Mouse (Mus musculus) naive thymus-derived CD4-positive, alpha-beta T cell, adult 2 months (primary cell): ENCODE measurements around the gene Fam189a1.

Experiments used
- DNase-seq: peaks from one replicate; pipeline ENCODE4 v3.0.0-alpha.2; 2011; ENCODE audit warnings: low read depth

Gene Fam189a1

DNA sequence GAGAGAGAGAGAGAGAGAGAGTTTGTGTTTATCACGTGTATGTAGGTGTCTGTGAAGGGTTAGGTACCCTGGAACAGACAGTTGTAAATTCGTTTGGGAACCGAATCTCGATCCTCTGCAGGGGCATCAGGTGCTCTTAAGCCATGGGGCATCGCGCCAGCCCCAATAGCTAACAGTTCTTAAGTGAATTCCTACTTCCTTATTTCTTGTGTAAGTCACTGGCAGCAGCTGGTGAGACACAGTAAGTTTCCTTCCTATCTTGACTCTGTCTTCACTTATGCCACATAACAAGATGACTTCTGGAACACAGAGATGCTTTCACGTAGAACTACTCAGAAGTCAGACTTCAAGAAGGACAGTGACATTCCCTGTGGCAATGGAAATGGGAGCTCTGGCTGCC lies 275.0 kb downstream of the Fam189a1 start:
- no peak for DNase-seq

- DNase-seq, result no peak
These were observed 276.0 kb downstream of the Fam189a1 start for GRCm38 (mm10) chr7:64880415-64880814.

DNA sequence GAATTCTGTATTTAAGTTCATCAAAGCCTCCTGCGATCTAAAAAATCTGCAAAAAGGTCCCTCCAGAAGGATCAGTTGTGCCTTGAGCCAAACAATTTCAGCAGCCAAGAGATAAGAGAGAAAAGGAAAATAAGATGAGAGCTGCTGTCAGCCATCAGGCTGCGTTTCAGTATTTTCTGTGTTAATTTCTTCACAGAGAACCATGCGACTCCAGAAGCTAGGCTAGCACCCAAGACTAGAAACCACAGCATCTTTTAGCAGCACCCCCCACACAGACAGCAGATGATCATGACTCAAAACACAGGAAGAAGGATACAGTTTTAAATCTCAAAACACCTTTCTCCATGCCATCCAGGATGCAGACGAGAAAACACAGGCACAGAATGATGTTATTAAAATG lies 281.4 kb downstream of the Fam189a1 start:
- DNase-seq, result no peak

DNA sequence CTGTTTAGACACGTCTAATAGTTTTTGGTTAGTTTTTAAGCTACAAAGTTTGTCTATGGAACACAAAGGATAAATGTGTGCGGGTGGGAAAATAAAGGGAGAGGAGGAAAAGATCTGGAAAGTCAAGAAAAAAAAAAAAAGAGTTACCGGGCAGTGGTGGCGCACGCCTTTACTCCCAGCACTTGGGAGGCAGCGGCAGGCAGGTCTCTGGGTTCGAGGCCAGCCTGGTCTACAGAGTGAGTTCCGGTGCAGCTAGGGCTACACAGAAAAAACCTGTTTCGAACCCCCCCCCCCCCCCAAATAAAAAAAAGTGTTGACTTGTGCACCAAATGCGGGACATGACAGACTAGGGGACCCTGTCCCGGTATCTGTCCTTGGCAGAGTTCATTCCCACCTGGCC lies 283.1 kb downstream of the Fam189a1 start:
- DNase-seq, result no peak

- DNase-seq, result peak; percentile 97
These were observed 283.6 kb downstream of the Fam189a1 start, which contains the start of gene Nsmce3 for GRCm38 (mm10) chr7:64872743-64873241. Gene Nsmce3 (minus strand): TSS chr7:64872997.

- DNase-seq, result no peak
These were observed 284.2 kb downstream of the Fam189a1 start for GRCm38 (mm10) chr7:64871987-64872742.

GRCm38 (mm10) chr7:64869549-64870065 lies 286.8 kb downstream of the Fam189a1 start:
- no peak for DNase-seq

DNA sequence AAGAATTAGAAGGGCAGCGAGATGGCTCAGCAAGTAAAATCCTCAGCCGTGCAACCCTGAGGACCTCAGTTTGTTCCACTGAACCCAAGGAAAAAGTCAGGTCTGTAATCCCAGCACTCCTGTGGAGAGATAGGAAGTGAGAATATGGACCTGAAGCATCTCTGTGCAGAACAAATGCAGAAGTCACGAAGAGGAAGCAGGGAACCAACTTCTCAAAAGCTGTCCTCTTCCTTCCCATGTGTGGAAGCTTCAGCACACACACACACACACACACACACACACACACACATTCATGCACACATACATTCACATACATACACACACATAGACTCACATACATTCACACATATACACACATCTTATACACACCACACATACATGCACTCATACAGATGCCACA lies 292.8 kb downstream of the Fam189a1 start:
- DNase-seq, result no peak

- no peak for DNase-seq
These were observed 293.4 kb downstream of the Fam189a1 start for GRCm38 (mm10) chr7:64862978-64863377.

- DNase-seq, result no peak
These were observed 299.8 kb downstream of the Fam189a1 start for GRCm38 (mm10) chr7:64856526-64857082.

GRCm38 (mm10) chr7:64855976-64856375 lies 300.4 kb downstream of the Fam189a1 start:
- no peak for DNase-seq

DNA sequence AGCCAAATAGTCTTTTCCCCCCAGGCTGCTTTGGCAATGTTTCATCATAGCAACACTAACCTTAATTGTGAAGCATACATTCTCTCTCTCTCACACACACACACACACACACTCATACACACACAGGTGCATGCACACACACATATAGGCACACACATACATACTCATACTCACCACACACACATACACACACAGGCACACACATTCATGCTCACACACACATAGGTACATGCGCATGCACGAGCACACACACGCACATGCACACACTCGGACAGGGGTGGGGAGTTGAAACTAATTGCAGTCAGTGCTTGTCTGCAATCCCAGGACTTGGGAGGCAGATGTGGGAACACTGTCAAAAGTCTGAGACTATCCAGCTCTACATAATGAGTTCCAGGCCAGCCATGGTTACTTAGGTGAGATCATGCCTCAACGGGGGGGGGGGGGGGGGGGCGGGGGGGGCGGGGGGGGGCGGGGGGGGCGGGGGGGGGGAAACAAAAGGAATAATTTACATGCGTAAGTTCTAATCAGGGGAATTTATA lies 300.9 kb downstream of the Fam189a1 start:
- DNase-seq, result no peak

DNA sequence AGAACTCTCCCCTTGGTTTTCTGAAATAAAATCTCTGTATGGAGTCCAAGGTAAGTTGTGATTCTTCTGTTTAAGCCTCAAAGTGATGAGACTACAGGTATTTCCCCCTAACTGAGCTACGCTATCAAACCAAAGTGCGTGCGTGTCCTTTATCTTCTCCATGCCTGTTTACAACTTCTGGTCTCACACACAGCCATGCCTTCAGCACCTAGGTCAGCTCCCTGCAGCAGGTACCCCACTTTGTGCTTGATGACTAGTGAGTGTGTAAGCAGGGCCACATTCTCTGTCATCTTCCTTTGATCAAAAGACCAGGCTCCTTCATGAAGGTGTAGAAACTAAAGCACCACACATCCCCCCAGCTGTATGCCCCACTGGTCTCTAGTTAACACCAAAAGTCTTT lies 305.6 kb downstream of the Fam189a1 start:
- DNase-seq, result no peak

- DNase-seq, result no peak
These were observed 308.9 kb downstream of the Fam189a1 start for GRCm38 (mm10) chr7:64847366-64847899.

DNA sequence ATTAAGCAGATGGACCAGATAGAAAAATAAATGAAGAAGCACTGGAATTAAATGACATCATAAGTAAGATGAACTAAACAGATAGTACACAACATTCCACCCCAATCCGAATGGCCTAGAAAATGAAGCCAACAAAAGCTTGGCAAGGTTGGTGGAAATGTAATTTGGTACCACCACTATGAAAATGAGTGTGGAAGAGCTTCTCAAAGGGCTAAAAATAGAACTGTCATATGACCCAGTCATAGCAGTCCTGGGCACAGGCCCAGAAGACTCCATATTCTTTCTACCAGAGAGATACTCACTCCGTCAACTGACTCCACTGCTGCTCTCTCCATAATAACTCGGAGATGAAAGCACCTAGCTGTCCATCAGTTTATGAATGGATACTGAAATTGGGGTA lies 310.3 kb downstream of the Fam189a1 start:
- DNase-seq, result no peak

- no peak for DNase-seq
These were observed 315.3 kb downstream of the Fam189a1 start for GRCm38 (mm10) chr7:64840946-64841659.

DNA sequence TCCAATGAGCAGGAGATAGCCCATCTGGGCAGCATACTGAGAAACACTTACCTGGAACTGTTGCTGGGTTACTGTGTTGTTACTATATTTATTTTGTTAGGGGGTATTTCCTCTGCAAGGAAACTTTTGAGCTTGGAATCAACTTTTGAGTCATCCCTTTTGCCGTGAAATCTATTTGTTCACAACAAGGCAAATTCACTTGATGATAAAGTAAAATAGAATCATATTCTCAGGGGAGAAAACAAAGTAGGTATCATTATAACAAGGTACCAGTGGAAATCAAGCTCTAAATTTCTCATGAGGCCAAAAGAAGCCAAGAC lies 315.8 kb downstream of the Fam189a1 start:
- DNase-seq, result no peak

- DNase-seq, result no peak
These were observed 316.4 kb downstream of the Fam189a1 start for GRCm38 (mm10) chr7:64839801-64840575.

DNA sequence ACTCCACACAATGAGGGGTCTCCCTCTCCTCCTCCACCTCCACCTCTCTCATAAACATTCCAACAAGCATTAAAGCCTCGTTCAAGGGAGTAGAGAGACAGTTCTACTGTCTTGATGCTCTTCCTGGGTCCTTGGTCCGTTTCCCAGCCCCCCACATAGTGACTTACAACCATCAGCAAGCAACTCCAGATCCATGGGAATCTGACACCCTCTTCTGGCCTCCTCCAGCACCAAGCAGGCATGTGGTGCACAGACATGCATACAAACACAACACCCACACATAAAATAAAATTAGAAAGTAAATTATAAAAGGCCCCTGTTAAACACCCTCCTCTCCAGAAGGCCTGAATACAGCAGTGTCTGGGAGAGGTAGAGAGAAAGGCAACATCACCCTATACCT lies 317.1 kb downstream of the Fam189a1 start:
- no peak for DNase-seq

DNA sequence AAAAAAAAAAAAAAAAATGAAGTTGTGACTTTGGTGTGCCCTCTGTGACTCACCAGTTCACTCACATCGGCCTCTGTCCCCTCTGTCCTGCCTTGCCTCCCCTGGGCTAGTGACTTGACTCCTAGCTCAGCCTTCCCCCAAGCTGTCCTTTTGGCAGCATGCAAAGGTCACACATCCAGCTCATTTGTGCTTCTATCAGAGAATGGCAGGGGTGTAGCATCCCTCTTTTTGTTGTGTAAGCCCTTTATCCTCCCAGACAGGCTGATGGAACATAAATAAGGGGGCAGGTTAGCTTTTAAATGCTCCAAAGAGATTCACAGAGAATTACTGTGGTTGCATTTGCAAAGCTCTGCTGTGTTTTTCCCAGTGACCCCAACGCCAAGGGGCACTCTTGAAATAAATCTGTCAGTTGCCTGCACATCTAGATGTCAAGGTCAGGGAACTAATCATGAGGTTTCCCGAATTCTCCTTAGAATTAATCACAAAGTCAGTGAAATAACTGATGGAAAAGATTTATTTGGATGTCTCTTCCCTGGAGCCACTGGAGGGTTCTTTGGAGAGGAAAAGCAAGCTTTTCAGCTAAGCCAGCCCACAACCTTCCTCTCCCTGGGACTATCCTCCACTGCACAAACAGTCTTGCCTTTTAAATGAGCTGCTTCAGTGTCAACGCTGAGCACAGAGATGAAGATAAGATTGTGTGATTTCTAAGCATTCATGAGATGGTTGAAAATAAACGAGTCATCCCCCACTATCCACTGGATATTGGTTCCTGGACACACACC lies 326.0 kb downstream of the Fam189a1 start:
- no peak for DNase-seq

DNA sequence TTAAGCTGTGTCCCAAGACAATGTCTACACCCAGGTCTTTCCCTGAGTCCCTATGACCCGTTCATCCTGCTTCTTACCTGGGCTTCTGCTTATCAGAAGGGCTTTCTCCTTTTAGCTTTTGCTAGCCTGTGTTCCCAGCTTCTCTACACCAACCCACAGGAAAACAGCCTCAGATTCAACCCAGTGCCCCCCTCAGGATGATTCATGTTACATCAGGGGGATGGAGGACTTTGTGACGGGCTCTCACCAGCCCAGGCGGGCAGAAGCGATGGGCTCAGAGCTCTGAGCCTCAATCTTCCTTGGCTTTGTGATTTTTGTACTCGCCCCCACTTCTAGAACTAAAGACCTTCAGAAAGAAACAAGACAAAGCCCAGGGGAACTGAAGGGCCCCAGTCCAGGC lies 335.3 kb downstream of the Fam189a1 start:
- DNase-seq, result no peak
